Mouse (Mus musculus) myocyte (in vitro differentiated cells): Measurements from ENCODE around the gene Mdfic. TPM values are rescaled to one million over a fixed set of nuclear protein-coding genes. Genes with fewer than 3 reads are reported as not detected.

Source experiments
- H3K27me3 ChIP-seq: one replicate; pipeline ENCODE4 v1.6.1; 2011; ENCODE audit not compliant: control insufficient read depth, insufficient read depth, insufficient read length
- H3K36me3 ChIP-seq: one replicate; pipeline ENCODE4 v1.6.1; 2011; ENCODE audit not compliant: control insufficient read depth, insufficient read depth
- H3K4me2 ChIP-seq: one replicate; pipeline ENCODE4 v1.6.1; 2011; ENCODE audit warnings: low read depth, control low read depth
- H3K4me3 ChIP-seq: one replicate; pipeline ENCODE4 v1.5.1; 2011; ENCODE audit warnings: mild to moderate bottlenecking, control low read depth, moderate library complexity
- H3K79me2 ChIP-seq: one replicate; pipeline ENCODE4 v1.6.1; 2011; ENCODE audit not compliant: control insufficient read depth, insufficient read depth
- H3ac ChIP-seq: one replicate; pipeline ENCODE4 v1.6.1; 2011; ENCODE audit not compliant: control insufficient read depth, insufficient read length
- CEBPB ChIP-seq: IDR thresholded peaks from 2 replicates; pipeline ENCODE4 v1.6.1; 2011; ENCODE audit warnings: mild to moderate bottlenecking, moderate library complexity; ENCODE audit not compliant: poor library complexity, insufficient read depth, severe bottlenecking
- E2F4 ChIP-seq: IDR thresholded peaks from one replicate; pipeline ENCODE4 v1.6.1; 2011; ENCODE audit warnings: mild to moderate bottlenecking, control low read depth, moderate library complexity; ENCODE audit not compliant: insufficient read depth
- MAX ChIP-seq: IDR thresholded peaks from one replicate; pipeline ENCODE4 v1.6.1; 2011; ENCODE audit warnings: low read depth, mild to moderate bottlenecking, control low read depth
- MYOD1 ChIP-seq, 3 experiments: IDR thresholded peaks; one replicate each; pipeline ENCODE4 v1.6.1; 2011; ENCODE audit warnings: control low read depth in 2 of 3, low read depth in 2 of 3, mild to moderate bottlenecking in 2 of 3, moderate library complexity in 1 of 3; ENCODE audit not compliant: insufficient read length in 2 of 3, control insufficient read depth in 1 of 3
- MYOG ChIP-seq, 3 experiments: IDR thresholded peaks; one replicate each; pipeline ENCODE4 v1.6.1; 2011; ENCODE audit warnings: control low read depth in 2 of 3, low read depth in 2 of 3, mild to moderate bottlenecking in 2 of 3; ENCODE audit not compliant: insufficient read length in 2 of 3, control insufficient read depth in 1 of 3, insufficient read depth in 1 of 3
- POLR2A ChIP-seq: IDR thresholded peaks from one replicate; pipeline ENCODE4 v1.6.1; 2011; ENCODE audit warnings: low read depth, mild to moderate bottlenecking, control low read depth, moderate library complexity; ENCODE audit not compliant: insufficient read length
- POLR2AphosphoS2 ChIP-seq: IDR thresholded peaks from one replicate; pipeline ENCODE4 v1.6.1; 2011; ENCODE audit warnings: low read depth, control low read depth; ENCODE audit not compliant: insufficient read length
- REST ChIP-seq: IDR thresholded peaks from one replicate; pipeline ENCODE4 v1.6.1; 2011; ENCODE audit warnings: mild to moderate bottlenecking, control low read depth, moderate library complexity; ENCODE audit not compliant: insufficient read depth, insufficient read length
- SRF ChIP-seq: IDR thresholded peaks from one replicate; pipeline ENCODE4 v1.6.1; 2011; ENCODE audit warnings: low read depth; ENCODE audit not compliant: control insufficient read depth, insufficient read length
- TCF12 ChIP-seq: IDR thresholded peaks from one replicate; pipeline ENCODE4 v1.6.1; 2011; ENCODE audit warnings: mild to moderate bottlenecking, control low read depth; ENCODE audit not compliant: poor library complexity, insufficient read depth, severe bottlenecking
- TCF3 ChIP-seq: IDR thresholded peaks from one replicate; pipeline ENCODE4 v1.6.1; 2011; ENCODE audit warnings: low read depth, control low read depth; ENCODE audit not compliant: insufficient read length
- USF1 ChIP-seq: IDR thresholded peaks from one replicate; pipeline ENCODE4 v1.6.1; 2011; ENCODE audit warnings: low read depth, mild to moderate bottlenecking, control low read depth, moderate library complexity
- polyA plus RNA-seq: library from polyadenylated mRNA; unstranded; fragments of >200 nt; fragmentation: generic; extraction: Trizol; gene quantifications from one replicate; pipeline ENCODE4 v1.2.1, GENCODE M21; 2012; ENCODE audit warnings: missing spikeins

Gene Mdfic
- polyA plus RNA-seq, 1 experiment: 26.9 TPM

DNA sequence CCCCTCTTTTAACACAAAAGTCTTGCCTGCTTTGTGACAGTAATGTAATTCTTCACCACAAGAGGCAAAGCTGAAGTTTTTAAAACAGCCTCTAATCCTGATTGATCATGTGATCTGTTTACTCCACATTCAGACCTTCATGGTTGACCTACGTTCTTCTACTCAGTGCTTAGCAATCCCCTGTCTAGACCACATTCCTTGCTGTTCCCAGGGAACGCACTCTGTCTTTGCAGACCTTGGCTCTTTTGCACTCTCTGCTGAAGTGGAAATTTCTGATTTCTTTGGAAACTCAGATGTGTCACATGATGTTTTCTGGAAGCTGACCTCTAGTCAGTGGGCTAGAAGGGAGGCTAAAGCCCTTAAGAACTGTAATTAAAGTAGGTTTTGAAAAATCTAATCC, 109.4 kb downstream of the Mdfic start:
- H3K36me3 ChIP-seq: no peaks in the 10 kb centered on the region
- H3K4me2 ChIP-seq: no peak overlapping the region
- no peaks in the 10 kb centered on the region for H3K79me2 ChIP-seq
- no peak for TF ChIP-seq REST
- TF ChIP-seq POLR2AphosphoS2: no peak
- no peak for TF ChIP-seq E2F4
- TF ChIP-seq POLR2A: no peak
- no peak for TF ChIP-seq TCF12
- TF ChIP-seq CEBPB: no peak
- TF ChIP-seq MYOD1 (IDR thresholded peaks at IDR 0.05; ENCODE audit: control insufficient read depth in 1 of 3, insufficient read length in 2 of 3, low read depth in 2 of 3): no peak
- TF ChIP-seq MYOG (IDR thresholded peaks at IDR 0.05; ENCODE audit: control insufficient read depth in 1 of 3, insufficient read depth in 1 of 3, insufficient read length in 2 of 3, low read depth in 2 of 3): no peak
- TF ChIP-seq SRF: no peak
- H3ac ChIP-seq: no peak overlapping the region
- no peaks in the 10 kb centered on the region for H3K27me3 ChIP-seq
- no peak overlapping the region for H3K4me3 ChIP-seq

- TF ChIP-seq MAX: no peak
- no peak for TF ChIP-seq TCF12
- TF ChIP-seq MYOD1 (IDR thresholded peaks at IDR 0.05; ENCODE audit: control insufficient read depth in 1 of 3, insufficient read length in 2 of 3, low read depth in 2 of 3): no peak
- no peak for TF ChIP-seq SRF
- no peak for TF ChIP-seq CEBPB
- TF ChIP-seq USF1: no peak
- no peak for TF ChIP-seq POLR2A
- TF ChIP-seq REST: no peak
- TF ChIP-seq E2F4: no peak
- TF ChIP-seq TCF3: no peak
- no peak for TF ChIP-seq POLR2AphosphoS2
- no peak for TF ChIP-seq MYOG (IDR thresholded peaks at IDR 0.05; ENCODE audit: control insufficient read depth in 1 of 3, insufficient read depth in 1 of 3, insufficient read length in 2 of 3, low read depth in 2 of 3)
Observed at GRCm38 (mm10) chr6:15830651-15831050, 110.2 kb downstream of the Mdfic start.

DNA sequence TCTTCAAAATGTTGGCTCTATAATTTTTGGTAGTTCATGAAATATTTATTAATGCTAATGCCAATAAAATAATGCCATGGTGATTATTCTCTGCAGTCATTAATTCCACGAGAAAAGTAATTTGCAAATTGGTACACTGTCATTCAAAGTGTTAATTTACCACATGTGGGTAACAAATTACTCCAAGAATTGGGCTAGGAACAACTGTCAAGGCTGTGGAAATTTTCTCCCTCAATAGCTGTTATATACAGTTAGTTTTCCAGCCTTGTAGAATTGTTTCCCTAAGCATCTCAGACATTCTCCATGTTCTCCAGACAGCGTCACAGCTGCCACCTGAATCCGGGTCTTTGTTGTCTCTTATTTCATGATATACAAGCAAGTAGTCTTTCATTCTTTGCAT, 117.2 kb downstream of the Mdfic start:
- no peak for TF ChIP-seq REST
- TF ChIP-seq TCF12: no peak
- no peak for TF ChIP-seq CEBPB
- no peak for TF ChIP-seq MYOG (IDR thresholded peaks at IDR 0.05; ENCODE audit: control insufficient read depth in 1 of 3, insufficient read depth in 1 of 3, insufficient read length in 2 of 3, low read depth in 2 of 3)
- no peak for TF ChIP-seq E2F4
- no peak for TF ChIP-seq MYOD1 (IDR thresholded peaks at IDR 0.05; ENCODE audit: control insufficient read depth in 1 of 3, insufficient read length in 2 of 3, low read depth in 2 of 3)
- no peak for TF ChIP-seq MAX
- TF ChIP-seq SRF: no peak
- TF ChIP-seq POLR2AphosphoS2: no peak
- no peak for TF ChIP-seq TCF3
- TF ChIP-seq USF1: no peak
- H3K27me3 ChIP-seq: no peaks in the 10 kb centered on the region
- no peak overlapping the region for H3K4me3 ChIP-seq
- H3K36me3 ChIP-seq: no peaks in the 10 kb centered on the region
- H3K4me2 ChIP-seq: no peak overlapping the region
- no peaks in the 10 kb centered on the region for H3K79me2 ChIP-seq
- no peak overlapping the region for H3ac ChIP-seq

More at GRCm38 (mm10) chr6:15830651-15831050, 110.2 kb downstream of the Mdfic start:
- Histone ChIP-seq H3ac (no peak overlapping the region), H3K27me3 (no peaks in the 10 kb centered on the region), H3K36me3 (no peaks in the 10 kb centered on the region), H3K79me2 (no peaks in the 10 kb centered on the region), H3K4me2 (no peak overlapping the region), H3K4me3 (no peak overlapping the region)

DNA sequence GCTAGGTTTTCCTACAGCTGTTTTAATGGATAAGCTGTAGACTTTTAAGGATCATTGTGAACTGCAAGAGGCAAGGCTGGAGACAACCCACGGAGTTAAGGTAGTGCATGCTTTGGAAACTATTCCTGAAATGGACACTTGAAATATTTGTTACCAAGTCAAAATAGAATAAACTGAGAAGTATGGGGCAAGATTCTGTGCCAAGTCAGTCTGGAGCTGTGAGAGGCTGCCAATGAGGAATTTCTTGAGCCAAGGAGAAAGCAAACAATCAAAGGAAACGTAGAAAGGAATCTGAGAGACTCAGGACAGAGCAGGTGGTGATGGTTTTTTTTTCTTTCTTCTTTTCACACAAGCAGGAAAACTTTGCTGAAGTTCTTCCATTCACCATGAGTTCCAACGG, 119.4 kb downstream of the Mdfic start:
- no peaks in the 10 kb centered on the region for H3K79me2 ChIP-seq
- no peak for TF ChIP-seq MYOG (IDR thresholded peaks at IDR 0.05; ENCODE audit: control insufficient read depth in 1 of 3, insufficient read depth in 1 of 3, insufficient read length in 2 of 3, low read depth in 2 of 3)
- no peak for TF ChIP-seq E2F4
- TF ChIP-seq CEBPB: no peak
- TF ChIP-seq TCF3: no peak
- no peak for TF ChIP-seq USF1
- no peak for TF ChIP-seq POLR2AphosphoS2
- no peak for TF ChIP-seq TCF12
- TF ChIP-seq SRF: no peak
- TF ChIP-seq MYOD1 (IDR thresholded peaks at IDR 0.05; ENCODE audit: control insufficient read depth in 1 of 3, insufficient read length in 2 of 3, low read depth in 2 of 3): no peak
- no peak for TF ChIP-seq MAX
- TF ChIP-seq POLR2A: no peak
- no peak for TF ChIP-seq REST
- H3K4me3 ChIP-seq: no peak overlapping the region
- no peaks in the 10 kb centered on the region for H3K36me3 ChIP-seq
- no peak overlapping the region for H3K4me2 ChIP-seq
- no peak overlapping the region for H3ac ChIP-seq
- no peaks in the 10 kb centered on the region for H3K27me3 ChIP-seq

- no peak for TF ChIP-seq TCF3
- no peak for TF ChIP-seq MYOG (IDR thresholded peaks at IDR 0.05; ENCODE audit: control insufficient read depth in 1 of 3, insufficient read depth in 1 of 3, insufficient read length in 2 of 3, low read depth in 2 of 3)
- TF ChIP-seq E2F4: no peak
- TF ChIP-seq POLR2A: no peak
- no peaks in the 10 kb centered on the region for H3K79me2 ChIP-seq
- H3K27me3 ChIP-seq: no peaks in the 10 kb centered on the region
- H3K4me3 ChIP-seq: no peak overlapping the region
- no peaks in the 10 kb centered on the region for H3K36me3 ChIP-seq
- H3ac ChIP-seq: no peak overlapping the region
- H3K4me2 ChIP-seq: no peak overlapping the region
Observed at GRCm38 (mm10) chr6:15840429-15840828, 120.0 kb downstream of the Mdfic start.
